Mouse (Mus musculus) kidney, embryonic 14.5 days (tissue): ENCODE measurements at regions not wholly inside any gene's neighbourhood (a gene's known extent, or its start where the extent isn't known, plus 50 kb on each side); places are given as distances from the start of the nearest gene placed in this dataset.
A peak's percentile ranks its signal among the peaks of the same experiment; 100 is the strongest.

Experiments
- ATAC-seq: fragments of 200-750 bp; cut with Nextera tagmentation; 2 replicates; pipeline ENCODE4 v1.8.0; 2017; ENCODE audit warnings: moderate number of reproducible peaks, mild to moderate bottlenecking, moderate TSS enrichment, moderate library complexity; ENCODE audit not compliant: low FRiP score, low TSS enrichment
- H3K27ac ChIP-seq: fragments of 300-500 bp; sonication (generic); 2 replicates; pipeline ENCODE4 v1.5.1; 2014; ENCODE audit warnings: low read depth, mild to moderate bottlenecking, low read length, moderate library complexity, mixed read lengths
- H3K27me3 ChIP-seq: fragments of 300-500 bp; sonication (generic); 2 replicates; pipeline ENCODE4 v1.6.1; 2014; ENCODE audit warnings: mild to moderate bottlenecking, low read length; ENCODE audit not compliant: control insufficient read depth, insufficient read depth
- H3K36me3 ChIP-seq: fragments of 300-500 bp; sonication (generic); 2 replicates; pipeline ENCODE4 v1.6.1; 2014; ENCODE audit warnings: low read length, mixed read lengths; ENCODE audit not compliant: control insufficient read depth, insufficient read depth
- H3K4me1 ChIP-seq: fragments of 300-500 bp; sonication (generic); 2 replicates; pipeline ENCODE4 v1.6.1; 2014; ENCODE audit warnings: low read length, mixed read lengths; ENCODE audit not compliant: control insufficient read depth, insufficient read depth
- H3K4me2 ChIP-seq: fragments of 300-500 bp; sonication (generic); replicated peaks from 2 replicates; pipeline ENCODE4 v1.6.1; 2014; ENCODE audit warnings: low read depth, mild to moderate bottlenecking, low read length
- H3K4me3 ChIP-seq: fragments of 300-500 bp; sonication (generic); 2 replicates; pipeline ENCODE4 v1.5.1; 2014; ENCODE audit warnings: mild to moderate bottlenecking, low read length
- H3K9ac ChIP-seq: fragments of 300-500 bp; sonication (generic); 2 replicates; pipeline ENCODE4 v1.6.1; 2014; ENCODE audit warnings: low read depth, mild to moderate bottlenecking, low read length, moderate library complexity
- H3K9me3 ChIP-seq: fragments of 300-500 bp; sonication (generic); 2 replicates; pipeline ENCODE4 v1.6.1; 2016; ENCODE audit warnings: low read length; ENCODE audit not compliant: control insufficient read depth
- WGBS: fragments of 180-500 bp; shearing (Covaris S2); extraction: QIAGEN DNeasy Blood & Tissue Kit; methylation state at CpG from one replicate; pipeline ENCODE4 v1.1.7; 2014; 5-methylcytosine and 5-hydroxymethylcytosine counted together

- ATAC-seq = no peak
- no peaks in the 10 kb centered on the region for H3K4me1 ChIP-seq
- no peaks in the 10 kb centered on the region for H3K27me3 ChIP-seq
Measured at GRCm38 (mm10) chr19:25975202-25975601, 303.0 kb downstream of the Dmrt2 start.

GRCm38 (mm10) chr19:25980308-25980707 lies 308.1 kb downstream of the Dmrt2 start:
- Histone ChIP-seq H3K27ac (no peak overlapping the region), H3K9me3 (no peaks in the 10 kb centered on the region)
- 82% methylated on average over 4 of the region's 4 CpGs for WGBS

More at GRCm38 (mm10) chr19:25975202-25975601, 303.0 kb downstream of the Dmrt2 start:
- Histone ChIP-seq H3K9ac (no peak overlapping the region), H3K27ac (no peak overlapping the region), H3K4me3 (no peak overlapping the region), H3K9me3 (no peaks in the 10 kb centered on the region), H3K36me3 (no peaks in the 10 kb centered on the region), H3K4me2 (no peak overlapping the region)

GRCm38 (mm10) chr19:26014620-26015180 lies 342.5 kb downstream of the Dmrt2 start:
- 23% methylated on average over 8 of the region's 8 CpGs for WGBS
- Histone ChIP-seq H3K4me2 (no peak overlapping the region), H3K27ac (no peak overlapping the region), H3K4me1 (no peaks in the 10 kb centered on the region; the same call in 1 of the 2 replicates), H3K36me3 (no peaks in the 10 kb centered on the region), H3K27me3 (no peaks in the 10 kb centered on the region), H3K4me3 (no peak overlapping the region), H3K9ac (no peak overlapping the region), H3K9me3 (no peaks in the 10 kb centered on the region)
- peak; percentile 52; the same call in 1 of the 2 replicates for ATAC-seq

More at GRCm38 (mm10) chr19:25980308-25980707, 308.1 kb downstream of the Dmrt2 start:
- no peaks in the 10 kb centered on the region for H3K4me1 ChIP-seq
- no peak overlapping the region for H3K4me2 ChIP-seq
- H3K4me3 ChIP-seq = no peak overlapping the region
- ATAC-seq = no peak
- no peak overlapping the region for H3K9ac ChIP-seq
- no peaks in the 10 kb centered on the region for H3K36me3 ChIP-seq
- no peaks in the 10 kb centered on the region for H3K27me3 ChIP-seq

GRCm38 (mm10) chr19:26021141-26021540 lies 348.9 kb downstream of the Dmrt2 start:
- ATAC-seq = peak; percentile 69; the same call in 1 of the 2 replicates
- no peaks in the 10 kb centered on the region for H3K4me1 ChIP-seq
- H3K9me3 ChIP-seq = no peaks in the 10 kb centered on the region
- no peak overlapping the region for H3K9ac ChIP-seq
- no peak overlapping the region for H3K4me3 ChIP-seq
- no peak overlapping the region for H3K4me2 ChIP-seq
- 24% methylated on average over 7 of the region's 7 CpGs for WGBS
- H3K27me3 ChIP-seq = no peaks in the 10 kb centered on the region
- H3K36me3 ChIP-seq = no peaks in the 10 kb centered on the region
- H3K27ac ChIP-seq = no peak overlapping the region

GRCm38 (mm10) chr19:26026103-26026502 lies 353.9 kb downstream of the Dmrt2 start:
- Histone ChIP-seq H3K9ac (no peak overlapping the region), H3K4me2 (no peak overlapping the region), H3K4me1 (no peaks in the 10 kb centered on the region), H3K4me3 (no peak overlapping the region), H3K36me3 (no peaks in the 10 kb centered on the region), H3K9me3 (no peaks in the 10 kb centered on the region), H3K27me3 (no peaks in the 10 kb centered on the region), H3K27ac (no peak overlapping the region)
- WGBS = 73% methylated on average over 3 of the region's 3 CpGs
- no peak for ATAC-seq

DNA sequence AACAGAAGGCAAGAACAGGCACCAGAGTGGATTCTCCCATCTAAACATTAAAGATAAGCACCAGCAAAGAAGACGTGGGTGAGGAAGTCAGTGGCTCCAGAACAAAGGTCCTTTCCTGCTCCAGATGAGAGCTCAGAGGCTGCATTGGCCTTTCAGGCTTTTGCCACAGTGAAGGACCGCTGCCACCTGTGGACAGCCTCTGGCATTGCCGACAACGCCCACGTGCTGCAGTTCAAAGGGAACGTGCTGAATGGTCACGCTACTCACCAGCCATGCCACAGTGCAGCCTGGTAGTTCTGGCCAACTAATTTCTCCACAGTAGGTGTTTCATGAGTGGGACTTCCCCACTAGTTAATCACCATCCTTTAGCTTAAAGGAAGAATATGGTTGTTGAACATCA lies 365.1 kb downstream of the Dmrt2 start:
- Histone ChIP-seq H3K9me3 (no peaks in the 10 kb centered on the region), H3K27ac (no peak overlapping the region), H3K4me3 (no peak overlapping the region), H3K9ac (no peak overlapping the region), H3K27me3 (no peaks in the 10 kb centered on the region), H3K36me3 (no peaks in the 10 kb centered on the region), H3K4me1 (no peaks in the 10 kb centered on the region), H3K4me2 (no peak overlapping the region)
- WGBS = 9% methylated on average over 7 of the region's 7 CpGs
- ATAC-seq = peak; percentile 72

GRCm38 (mm10) chr19:26051478-26052215 lies 379.4 kb downstream of the Dmrt2 start:
- Histone ChIP-seq H3K4me1 (no peaks in the 10 kb centered on the region), H3K9me3 (no peaks in the 10 kb centered on the region), H3K4me2 (no peak overlapping the region), H3K4me3 (no peak overlapping the region), H3K27me3 (no peaks in the 10 kb centered on the region), H3K27ac (no peak overlapping the region), H3K9ac (no peak overlapping the region), H3K36me3 (no peaks in the 10 kb centered on the region)
- WGBS = 68% methylated on average over 9 of the region's 9 CpGs
- ATAC-seq = no peak

DNA sequence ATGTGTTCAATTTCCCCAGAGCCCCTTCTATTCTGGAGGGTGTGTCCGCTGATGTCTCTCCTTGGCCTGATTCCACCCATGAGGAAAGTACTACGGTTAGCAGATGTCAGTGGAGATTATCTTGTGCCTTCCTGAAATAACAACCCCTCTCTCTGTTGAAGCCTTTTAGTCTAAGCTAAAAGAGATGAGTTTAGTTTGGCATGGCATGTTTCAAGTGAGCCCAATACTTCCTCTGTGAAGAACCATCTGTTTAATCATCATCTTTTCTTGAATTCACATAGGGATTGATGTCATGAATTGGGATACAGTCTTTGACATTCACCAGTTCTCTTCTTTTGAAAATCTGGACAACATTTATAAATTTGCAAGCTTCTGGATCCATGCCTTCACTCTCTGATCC lies 387.5 kb downstream of the Dmrt2 start:
- no peaks in the 10 kb centered on the region for H3K36me3 ChIP-seq
- no peak overlapping the region for H3K4me2 ChIP-seq
- ATAC-seq = no peak
- H3K4me3 ChIP-seq = no peak overlapping the region
- no peak overlapping the region for H3K27ac ChIP-seq
- no peaks in the 10 kb centered on the region for H3K27me3 ChIP-seq
- H3K9me3 ChIP-seq = no peaks in the 10 kb centered on the region
- H3K4me1 ChIP-seq = no peaks in the 10 kb centered on the region
- WGBS = 88% methylated on average over 2 of the region's 2 CpGs
- H3K9ac ChIP-seq = no peak overlapping the region

DNA sequence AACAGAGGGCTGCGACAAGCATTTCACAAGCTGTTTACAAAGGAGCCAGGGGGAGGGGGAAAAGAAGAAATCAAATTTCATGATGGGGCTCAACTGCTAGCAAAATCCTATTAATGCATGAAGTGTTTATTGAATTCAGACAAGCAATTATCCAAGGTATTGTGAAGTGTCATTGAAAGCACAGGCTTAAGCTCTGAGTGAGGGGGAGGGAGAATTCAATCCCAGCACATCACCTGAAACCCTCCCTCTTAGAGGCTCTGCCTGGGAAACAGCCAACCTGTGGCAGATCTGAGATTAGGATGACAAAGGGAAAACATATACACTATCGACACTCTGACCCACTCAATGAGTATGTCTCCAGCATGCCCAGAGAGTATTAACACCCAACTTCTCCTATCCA lies 396.3 kb downstream of the Dmrt2 start:
- WGBS = 70% methylated on average over 2 of the region's 2 CpGs
- Histone ChIP-seq H3K9ac (no peak overlapping the region), H3K36me3 (no peaks in the 10 kb centered on the region), H3K27ac (no peak overlapping the region), H3K4me2 (no peak overlapping the region), H3K27me3 (no peaks in the 10 kb centered on the region), H3K9me3 (no peaks in the 10 kb centered on the region), H3K4me1 (no peaks in the 10 kb centered on the region), H3K4me3 (no peak overlapping the region)
- ATAC-seq = no peak
